Mouse (Mus musculus): Measurements from ENCODE around the gene Gm10382.

DNA sequence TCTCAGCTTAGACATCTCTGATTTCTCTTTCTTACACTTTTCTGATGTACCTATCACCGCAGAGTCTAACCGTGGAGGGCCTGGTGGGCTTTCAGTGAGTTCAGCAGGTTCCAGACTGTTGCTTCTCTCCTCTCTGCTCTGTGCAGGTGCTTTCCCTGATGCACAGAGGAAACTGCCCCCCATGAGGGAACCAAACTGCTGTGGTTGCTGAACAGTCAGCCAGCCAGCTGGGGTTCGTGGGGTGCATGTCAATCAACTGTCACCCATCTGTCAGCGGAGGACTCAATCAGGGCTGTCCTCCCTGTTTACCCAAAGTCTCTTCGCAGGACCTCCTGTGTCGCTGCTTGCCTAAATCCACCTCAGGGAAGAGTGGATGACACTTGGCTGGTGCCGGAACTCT lies 11.9 kb upstream of the Gm10382 start:
- TF ChIP-seq CTCF (IDR thresholded peaks at IDR 0.05; ENCODE audit: low read depth) = no peak
- no peak for TF ChIP-seq EP300 (IDR thresholded peaks at IDR 0.05; ENCODE audit: low read depth)

Data from liver, embryonic 14.5 days (tissue).